11 mouse cellular contexts compared by ENCODE assay signal in genomic region chr4:63221096-63221958, GRCm38 (mm10). TPM values are rescaled to one million over a fixed set of nuclear protein-coding genes. Genes with fewer than 3 reads are reported as not detected.
DNase-seq lines count a peak whose midpoint lies in the region; TF ChIP-seq lines count a peak whose summit lies in the region.
"Had no signal": no experiment of that assay in that cellular context is flagged by ENCODE, and none has a peak within 500 bp of the region (broad histone marks: within the 10 kb centered on the region; RNA-seq: fewer than 3 reads in every experiment).

No protein-coding gene starts in this region.

- H3K4me3 ChIP-seq in lung, adult 2 months (replicated peaks; ENCODE audit: extremely low read depth, low read depth, low read length) = no peak overlapping the region
- H3K4me3 ChIP-seq: erythroblast, embryonic 14.5 days; heart, embryonic 13.5 days had no signal

- intact Hi-C loops in heart, postnatal 36 days (cut with DNase I) = no loop called here

- TF ChIP-seq POLR2A in lung, adult 2 months (IDR thresholded peaks at IDR 0.05; ENCODE audit: borderline replicate concordance, extremely low read depth, low read depth, low read length) = no peak

- H3K4me1 ChIP-seq in lung, adult 2 months (ENCODE audit: control insufficient read depth, insufficient read depth, low read length) = no peaks in the 10 kb centered on the region; the same call in 1 of the 2 replicates

- no peak for TF ChIP-seq CTCF in lung, adult 2 months (IDR thresholded peaks at IDR 0.05; ENCODE audit: insufficient read depth, low read length)

- peak; percentile 68 for DNase-seq in adrenal gland, postnatal 10 days
- DNase-seq in adrenal gland, adult 18-20 months (ENCODE audit: low spot score in 2 of 2) = no peak
- peak; percentile 30 to 44 for DNase-seq in lung, adult 18-20 months
- DNase-seq in lung, adult 2 months = no peak
- DNase-seq in heart, postnatal 36 days = peak; percentile 56 to 61
- peak; percentile 57 for DNase-seq in lung, postnatal 36 days
- no peak for DNase-seq in layer of hippocampus, adult 11-12 months (ENCODE audit: low spot score)
- no peak for DNase-seq in right cerebral cortex, adult 18-20 months
- DNase-seq: cerebellum, postnatal 25 days had no signal

- WGBS in lung, adult 2 months = 72% methylated on average over 15 of the region's 15 CpGs

RNA-seq across cellular contexts. Expression of gene Col27a1, which starts 7.5 kb away (rescaled TPM):
- total RNA-seq in adrenal gland, postnatal 10 days (2021) = 10 to 100 TPM; 11.4 to 15.2 TPM
- total RNA-seq in adrenal gland, adult 18-20 months (2021) = 10 to 100 TPM; 10.6 to 15.1 TPM
- polyA plus RNA-seq in lung, adult 2 months (2012; rRNA removed) = 11.2 and 11.5 TPM in 2 replicates
- total RNA-seq in heart, postnatal 36 days (2021) = 1 to 10 TPM; 1.1 to 1.4 TPM

RNA-seq across cellular contexts. Expression of gene Kif12, which starts 49.4 kb away (rescaled TPM):
- under 1 TPM in 1 of 2 experiments, not detected in 1; 0.45 TPM for total RNA-seq in adrenal gland, postnatal 10 days (2021)
- under 1 TPM in 1 of 2 experiments, not detected in 1; 0.17 TPM for total RNA-seq in adrenal gland, adult 18-20 months (2021)
- 0.11 TPM in 1 of 2 replicates, not detected in the other for polyA plus RNA-seq in lung, adult 2 months (2012; rRNA removed)
- total RNA-seq in heart, postnatal 36 days (2021) = not detected
- polyA plus RNA-seq: erythroblast, embryonic 14.5 days had no signal

Comparison
In these comparisons a context has a peak if more than half of its experiments do, and no peak if none do; other contexts are left out.
1. DNase-seq: peak in adrenal gland, postnatal 10 days (single experiment), lung, adult 18-20 months (2 of 2), heart, postnatal 36 days (2 of 2) and lung, postnatal 36 days (single experiment); none in adrenal gland, adult 18-20 months (0 of 2), lung, adult 2 months (single experiment), layer of hippocampus, adult 11-12 months (single experiment) and right cerebral cortex, adult 18-20 months (single experiment).
2. RNA of gene Col27a1, which starts 7.5 kb away (total RNA-seq): 11.4 to 15.2 TPM in adrenal gland, postnatal 10 days and 10.6 to 15.1 TPM in adrenal gland, adult 18-20 months; 1.1 to 1.4 TPM in heart, postnatal 36 days; every median in the first group is over 4 times any median in the second.